Mouse (Mus musculus): ENCODE data around the gene Gtf2h3.
A peak's percentile ranks its signal among the peaks of the same experiment; 100 is the strongest.

Gtf2h3 gene

GRCm38 (mm10) chr5:124637300-124637699 is 58.4 kb downstream of the Gtf2h3 start:
- peaks cover 29% of the 10 kb centered on the region for H3K36me3 ChIP-seq (ENCODE audit: control insufficient read depth, insufficient read depth, low read length, poor library complexity, severe bottlenecking)
- peak; percentile 67 for DNase-seq (ENCODE audit: low read depth, low spot score)
- no peaks in the 10 kb centered on the region for H3K27me3 ChIP-seq (ENCODE audit: control insufficient read depth, insufficient read depth, low read length, poor library complexity, severe bottlenecking)

DNA sequence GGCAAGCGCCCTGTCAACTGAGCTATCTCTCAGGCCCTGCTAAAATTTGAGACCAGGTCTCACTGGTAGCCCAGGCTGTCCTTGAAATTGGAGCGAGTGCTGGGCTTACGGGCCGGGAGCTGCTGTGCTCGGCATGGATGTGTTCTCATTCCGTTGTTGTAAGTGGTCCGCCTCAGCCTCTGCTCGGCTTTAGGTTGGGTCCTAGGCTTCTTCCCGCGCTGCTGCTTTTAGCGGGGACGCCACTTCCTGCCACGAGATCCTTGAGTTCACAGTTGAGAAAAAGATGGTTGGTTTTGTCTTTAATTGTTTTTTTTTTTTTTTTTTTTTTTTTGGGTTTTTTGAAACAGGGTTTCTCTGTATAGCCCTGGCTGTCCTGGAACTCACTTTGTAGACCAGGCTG is 58.9 kb downstream of the Gtf2h3 start:
- DNase-seq (ENCODE audit: low read depth, low spot score): no peak
- Histone ChIP-seq H3K27me3 (ENCODE audit: control insufficient read depth, insufficient read depth, low read length, poor library complexity, severe bottlenecking) (no peaks in the 10 kb centered on the region), H3K36me3 (ENCODE audit: control insufficient read depth, insufficient read depth, low read length, poor library complexity, severe bottlenecking) (peaks cover 33% of the 10 kb centered on the region)

Measured in splenic B cell, adult 2 months (primary cell).